Mouse (Mus musculus) ES-Bruce4 (cell line): ENCODE results near the gene Nup188. TPM values are rescaled to one million over a fixed set of nuclear protein-coding genes. Genes with fewer than 3 reads are reported as not detected.

ENCODE experiments used
- H3K27ac ChIP-seq: 2 replicates; pipeline ENCODE4 v1.5.1; 2012; ENCODE audit warnings: low read length, inconsistent platforms; ENCODE audit not compliant: insufficient read depth
- H3K27me3 ChIP-seq: 2 replicates; pipeline ENCODE4 v1.6.1; 2012; ENCODE audit warnings: mild to moderate bottlenecking, low read length, inconsistent platforms; ENCODE audit not compliant: control insufficient read depth, poor library complexity, insufficient read depth, severe bottlenecking
- H3K36me3 ChIP-seq: 2 replicates; pipeline ENCODE4 v1.6.1; 2012; ENCODE audit warnings: inconsistent platforms, mild to moderate bottlenecking, low read length, moderate library complexity; ENCODE audit not compliant: control insufficient read depth, poor library complexity, insufficient read depth, severe bottlenecking
- H3K4me1 ChIP-seq: one replicate; pipeline ENCODE4 v1.8.1; 2011; ENCODE audit warnings: low read length; ENCODE audit not compliant: control insufficient read depth, insufficient read depth
- H3K4me3 ChIP-seq: 2 replicates; pipeline ENCODE4 v1.5.1; 2011; ENCODE audit warnings: low read depth, mild to moderate bottlenecking, low read length
- H3K9ac ChIP-seq: 2 replicates; pipeline ENCODE4 v1.6.1; 2012; ENCODE audit warnings: low read depth, mild to moderate bottlenecking, inconsistent platforms; ENCODE audit not compliant: poor library complexity, severe bottlenecking
- H3K9me3 ChIP-seq: replicated peaks from 2 replicates; pipeline ENCODE4 v1.6.1; 2012; ENCODE audit warnings: mild to moderate bottlenecking, low read length, inconsistent platforms; ENCODE audit not compliant: control insufficient read depth, poor library complexity, insufficient read depth, severe bottlenecking
- CTCF ChIP-seq: IDR thresholded peaks from one replicate; pipeline ENCODE4 v1.8.1; 2011; ENCODE audit warnings: low read depth, low read length
- EP300 ChIP-seq: IDR thresholded peaks from 2 replicates; pipeline ENCODE4 v1.6.1; 2011; ENCODE audit warnings: low read depth, low read length; ENCODE audit not compliant: insufficient read depth
- POLR2A ChIP-seq: IDR thresholded peaks from one replicate; pipeline ENCODE4 v1.8.1; 2011; ENCODE audit warnings: low read length; ENCODE audit not compliant: insufficient read depth
- polyA plus RNA-seq: library from polyadenylated mRNA; stranded (reverse); fragments of >200 nt; gene quantifications from 2 replicates; pipeline ENCODE4 v1.2.4, GENCODE M21; 2011; ENCODE audit warnings: low read depth; ENCODE audit not compliant: missing spikeins, insufficient read depth, insufficient read length

Gene Nup188
- polyA plus RNA-seq, 1 experiment = 138 TPM

DNA sequence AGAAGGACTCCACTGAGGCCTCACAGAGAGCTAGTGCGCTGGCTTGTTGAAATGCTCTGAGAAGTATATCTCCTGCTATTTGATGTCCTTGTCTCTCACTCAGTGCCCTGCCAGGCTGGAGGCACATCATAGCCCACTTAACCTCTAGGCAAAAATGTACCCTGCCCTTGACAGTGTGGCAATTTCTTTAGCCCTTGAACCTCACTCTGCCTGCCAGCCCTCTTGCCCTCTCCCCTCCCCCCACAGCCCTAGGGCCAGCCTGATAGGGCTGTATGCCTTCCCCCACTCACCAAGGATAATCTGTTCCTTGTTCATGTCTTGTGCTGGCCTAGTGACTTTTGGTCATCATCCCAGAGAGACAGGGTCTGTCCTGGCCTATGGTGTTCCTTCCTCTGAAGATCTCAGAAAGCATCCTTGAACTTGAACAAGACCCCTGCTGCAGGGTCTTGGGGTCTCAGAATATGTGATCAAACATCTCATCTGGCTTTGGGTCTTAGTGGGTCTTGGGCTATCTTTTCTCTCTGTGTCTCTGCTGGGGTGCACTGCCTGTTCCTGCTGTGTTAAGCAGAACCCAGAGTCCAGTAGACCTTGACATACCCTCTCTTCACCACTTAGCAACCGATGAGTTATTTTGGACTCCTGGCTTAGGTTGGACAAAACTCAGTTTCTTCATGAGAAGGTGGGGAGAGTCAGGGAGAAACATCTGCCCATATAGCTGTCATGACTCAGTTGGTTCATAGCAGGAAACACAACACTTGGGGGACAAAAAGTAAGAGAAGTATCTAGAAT lies 79.3 kb downstream of the Nup188 start:
- no peaks in the 10 kb centered on the region for H3K4me1 ChIP-seq
- H3K27me3 ChIP-seq = no peaks in the 10 kb centered on the region
- H3K9ac ChIP-seq = no peak overlapping the region
- H3K4me3 ChIP-seq = no peak overlapping the region
- TF ChIP-seq POLR2A = no peak
- no peak for TF ChIP-seq EP300
- no peak for TF ChIP-seq CTCF
- H3K9me3 ChIP-seq = no peaks in the 10 kb centered on the region
- peaks cover 6% of the 10 kb centered on the region; the same call in 1 of the 2 replicates for H3K36me3 ChIP-seq
- no peak overlapping the region for H3K27ac ChIP-seq

GRCm38 (mm10) chr2:30366203-30366602 lies 80.0 kb downstream of the Nup188 start:
- Histone ChIP-seq H3K9ac (no peak overlapping the region), H3K27ac (no peak overlapping the region), H3K27me3 (no peaks in the 10 kb centered on the region), H3K4me1 (no peaks in the 10 kb centered on the region), H3K9me3 (no peaks in the 10 kb centered on the region), H3K36me3 (peaks cover 6% of the 10 kb centered on the region; the same call in 1 of the 2 replicates), H3K4me3 (no peak overlapping the region)
- TF ChIP-seq CTCF (no peak), POLR2A (no peak), EP300 (no peak)

DNA sequence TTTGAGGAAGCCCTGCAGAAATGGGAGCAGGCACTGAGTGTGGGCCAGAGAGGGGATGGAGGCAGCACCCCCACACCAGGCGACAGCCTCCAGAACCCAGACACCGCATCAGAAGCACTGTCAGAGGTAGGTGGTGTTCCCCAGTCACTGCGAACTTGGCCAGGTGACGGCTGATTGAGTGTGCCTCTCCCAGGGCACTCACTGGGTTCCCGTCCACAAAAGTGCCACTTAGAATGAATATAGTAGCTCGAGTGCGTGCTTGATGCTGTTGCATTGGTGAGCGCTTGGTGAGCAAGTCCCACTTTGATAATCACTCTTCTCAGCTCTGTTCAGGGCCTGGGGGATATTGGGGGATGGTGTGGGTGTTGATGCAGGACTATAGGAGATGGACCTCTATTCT lies 85.3 kb downstream of the Nup188 start:
- TF ChIP-seq EP300 (no peak), POLR2A (no peak), CTCF (no peak)
- Histone ChIP-seq H3K4me3 (no peak overlapping the region), H3K9me3 (no peaks in the 10 kb centered on the region), H3K27ac (no peak overlapping the region), H3K4me1 (no peaks in the 10 kb centered on the region), H3K9ac (no peak overlapping the region), H3K36me3 (peaks cover 10% of the 10 kb centered on the region), H3K27me3 (no peaks in the 10 kb centered on the region)

DNA sequence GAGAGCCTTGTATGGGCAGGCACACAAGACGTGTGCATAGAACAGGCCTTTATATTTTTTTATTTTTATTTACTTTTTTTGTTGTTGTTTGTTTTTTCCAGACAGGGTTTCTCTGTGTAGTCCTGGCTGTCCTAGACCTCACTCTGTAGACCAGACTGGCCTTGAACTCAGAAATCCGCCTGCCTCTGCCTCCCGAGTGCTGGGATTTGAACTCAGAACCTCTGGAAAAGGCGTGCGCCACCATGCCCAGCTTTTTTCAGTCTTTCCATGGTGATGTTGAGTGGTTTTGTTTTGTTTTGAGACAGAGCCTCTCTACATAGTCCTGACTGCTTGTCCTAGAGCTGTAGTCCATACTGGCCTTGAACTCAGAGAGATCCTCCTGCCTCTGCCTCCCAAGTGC lies 86.5 kb downstream of the Nup188 start:
- Histone ChIP-seq H3K4me3 (no peak overlapping the region), H3K36me3 (peaks cover 10% of the 10 kb centered on the region), H3K27me3 (no peaks in the 10 kb centered on the region), H3K9me3 (no peaks in the 10 kb centered on the region), H3K9ac (no peak overlapping the region), H3K27ac (no peak overlapping the region), H3K4me1 (no peaks in the 10 kb centered on the region)
- no peak for TF ChIP-seq CTCF
- TF ChIP-seq POLR2A = no peak
- no peak for TF ChIP-seq EP300

- H3K4me3 ChIP-seq = no peak overlapping the region
- H3K9me3 ChIP-seq = no peaks in the 10 kb centered on the region
- TF ChIP-seq EP300 = no peak
- no peak for TF ChIP-seq POLR2A
- TF ChIP-seq CTCF = no peak
- H3K27me3 ChIP-seq = no peaks in the 10 kb centered on the region
- no peaks in the 10 kb centered on the region for H3K4me1 ChIP-seq
- H3K27ac ChIP-seq = no peak overlapping the region
- peaks cover 6% of the 10 kb centered on the region for H3K36me3 ChIP-seq
- H3K9ac ChIP-seq = no peak overlapping the region
These were observed 89.7 kb downstream of the Nup188 start for GRCm38 (mm10) chr2:30375893-30376292.

GRCm38 (mm10) chr2:30377721-30378120 lies 91.5 kb downstream of the Nup188 start:
- Histone ChIP-seq H3K4me3 (no peak overlapping the region), H3K4me1 (no peaks in the 10 kb centered on the region), H3K9me3 (no peaks in the 10 kb centered on the region), H3K27ac (no peak overlapping the region), H3K36me3 (peaks cover 9% of the 10 kb centered on the region), H3K9ac (no peak overlapping the region), H3K27me3 (no peaks in the 10 kb centered on the region)
- TF ChIP-seq CTCF = no peak
- TF ChIP-seq EP300 = no peak
- no peak for TF ChIP-seq POLR2A
